ENCODE assay signal across 8 mouse cellular contexts in genomic region chr5:134173206-134173605, GRCm38 (mm10). TPM values are rescaled to one million over a fixed set of nuclear protein-coding genes. Genes with fewer than 3 reads are reported as not detected.
DNase-seq lines count a peak whose midpoint lies in the region; ATAC-seq lines count a peak whose summit lies in the region.

No protein-coding gene starts in this region.

- intact Hi-C loops in left cerebral cortex, postnatal 4 days (cut with DNase I) = no loop called here

- DNase-seq in adrenal gland, adult 2 months = peak; percentile 48
- DNase-seq in adrenal gland, adult 8-10 months = no peak
- peak; percentile 26 for DNase-seq in left cerebral cortex, postnatal 4 days
- DNase-seq in left cerebral cortex, adult 8-10 months (ENCODE audit: low spot score in 2 of 2) = no peak
- peak; percentile 41 for DNase-seq in brain, adult 2 months (ENCODE audit: low read depth, low spot score)
- DNase-seq in lung, postnatal 36 days = peak; percentile 43

- ATAC-seq in erythroid progenitor cell, adult 5-6 weeks (replicated peaks; ENCODE audit: low FRiP score, poor library complexity, severe bottlenecking) = no peak
- no peak for ATAC-seq in inflammation-experienced regulatory T-cells, adult 6 months

RNA-seq across cellular contexts. Expression of gene Rcc1l, which starts 3.4 kb away (rescaled TPM):
- 10 to 100 TPM; 20.8 to 32.3 TPM for total RNA-seq in adrenal gland, adult 2 months (2021)
- 23.8 and 25.2 TPM in 2 replicates for polyA plus RNA-seq in adrenal gland, adult 2 months (2012; rRNA removed)
- total RNA-seq in adrenal gland, adult 8-10 months (2022) = 10 to 100 TPM; 34.6 to 43.1 (median 37.8) TPM
- total RNA-seq in left cerebral cortex, postnatal 4 days (2021) = 10 to 100 TPM; 21.2 to 23.2 TPM
- total RNA-seq in left cerebral cortex, adult 8-10 months (2022) = 10 to 100 TPM; 15.5 to 21.2 (median 16.8) TPM
- total RNA-seq in erythroid progenitor cell, adult 5-6 weeks (2015; ENCODE audit: low replicate concordance) = 6.7 TPM in 1 of 2 replicates, not detected in the other
- total RNA-seq in erythroid progenitor cell, adult 5-6 weeks (2017; ENCODE audit: low replicate concordance) = 3.2 TPM in 1 of 2 replicates, not detected in the other
- 1 to 10 TPM; 2.1 to 3.9 (median 2.2) TPM for polyA plus RNA-seq in inflammation-experienced regulatory T-cells, adult 6 months (2017; shearing (Covaris generic))

RNA-seq across cellular contexts. Expression of gene Gtf2ird2, which starts 10.6 kb away (rescaled TPM):
- 10 to 100 TPM in 1 of 2 experiments, 1 to 10 TPM in 1; 8.8 to 10.7 TPM for total RNA-seq in adrenal gland, adult 2 months (2021)
- polyA plus RNA-seq in adrenal gland, adult 2 months (2012; rRNA removed) = 5.2 and 5.3 TPM in 2 replicates
- 10 to 100 TPM; 10.4 to 19.9 (median 14.2) TPM for total RNA-seq in adrenal gland, adult 8-10 months (2022)
- 10 to 100 TPM; 16.5 to 19.4 TPM for total RNA-seq in left cerebral cortex, postnatal 4 days (2021)
- total RNA-seq in left cerebral cortex, adult 8-10 months (2022) = 10 to 100 TPM; 16.8 to 19.3 (median 18.2) TPM
- 1.3 TPM in 1 of 2 replicates, not detected in the other for total RNA-seq in erythroid progenitor cell, adult 5-6 weeks (2015; ENCODE audit: low replicate concordance)
- 0.53 and 2.7 TPM in 2 replicates for total RNA-seq in erythroid progenitor cell, adult 5-6 weeks (2017; ENCODE audit: low replicate concordance)
- 1 to 10 TPM; 2.2 to 7.0 (median 4.0) TPM for polyA plus RNA-seq in inflammation-experienced regulatory T-cells, adult 6 months (2017; shearing (Covaris generic))

RNA-seq across cellular contexts. Expression of gene Ncf1, which starts 56.2 kb away (rescaled TPM):
- total RNA-seq in adrenal gland, adult 2 months (2021) = 1 to 10 TPM; 8.9 to 9.2 TPM
- polyA plus RNA-seq in adrenal gland, adult 2 months (2012; rRNA removed) = 15.7 and 16.9 TPM in 2 replicates
- 10 to 100 TPM in 1 of 4 experiments, 1 to 10 TPM in 3; 6.7 to 10.7 (median 8.3) TPM for total RNA-seq in adrenal gland, adult 8-10 months (2022)
- 1 to 10 TPM; 2.5 to 3.7 TPM for total RNA-seq in left cerebral cortex, postnatal 4 days (2021)
- 10 to 100 TPM in 2 of 4 experiments, 1 to 10 TPM in 2; 5.3 to 16.2 (median 10.3) TPM for total RNA-seq in left cerebral cortex, adult 8-10 months (2022)
- total RNA-seq in erythroid progenitor cell, adult 5-6 weeks (2015; ENCODE audit: low replicate concordance) = 44.0 and 44.4 TPM in 2 replicates
- total RNA-seq in erythroid progenitor cell, adult 5-6 weeks (2017; ENCODE audit: low replicate concordance) = 23.7 and 42.1 TPM in 2 replicates
- 1 to 10 TPM; 3.9 to 8.5 (median 4.5) TPM for polyA plus RNA-seq in inflammation-experienced regulatory T-cells, adult 6 months (2017; shearing (Covaris generic))

Comparison
In these comparisons a context has a peak if more than half of its experiments do, and no peak if none do; other contexts are left out.
1. DNase-seq: peak in adrenal gland, adult 2 months (single experiment), left cerebral cortex, postnatal 4 days (single experiment), brain, adult 2 months (single experiment) and lung, postnatal 36 days (single experiment); none in adrenal gland, adult 8-10 months (single experiment) and left cerebral cortex, adult 8-10 months (0 of 2).